Mouse (Mus musculus) intestine, postnatal 0 days (tissue): ENCODE measurements around the gene Acmsd. TPM values are rescaled to one million over a fixed set of nuclear protein-coding genes. Genes with fewer than 3 reads are reported as not detected.

ENCODE experiments used
- ATAC-seq: fragments of 200-750 bp; cut with Nextera tagmentation; 2 replicates; pipeline ENCODE4 v1.8.0; 2017; ENCODE audit warnings: mild to moderate bottlenecking, moderate TSS enrichment, moderate library complexity
- H3K27ac ChIP-seq: fragments of 300-500 bp; sonication (generic); 2 replicates; pipeline ENCODE4 v1.5.1; 2014; ENCODE audit warnings: mild to moderate bottlenecking, low read depth, low read length, moderate library complexity
- H3K27me3 ChIP-seq: fragments of 300-500 bp; sonication (generic); replicated peaks from 2 replicates; pipeline ENCODE4 v1.6.1; 2014; ENCODE audit warnings: low read length, mixed read lengths; ENCODE audit not compliant: control insufficient read depth, insufficient read depth
- H3K36me3 ChIP-seq: fragments of 300-500 bp; sonication (generic); 2 replicates; pipeline ENCODE4 v1.6.1; 2014; ENCODE audit warnings: mild to moderate bottlenecking, moderate library complexity; ENCODE audit not compliant: control insufficient read depth, insufficient read depth
- H3K4me1 ChIP-seq: fragments of 300-500 bp; sonication (generic); replicated peaks from 2 replicates; pipeline ENCODE4 v1.6.1; 2014; ENCODE audit warnings: antibody characterized with exemption, low read length, mixed read lengths; ENCODE audit not compliant: control insufficient read depth, insufficient read depth
- H3K4me2 ChIP-seq: fragments of 300-500 bp; sonication (generic); replicated peaks from 2 replicates; pipeline ENCODE4 v1.6.1; 2014; ENCODE audit warnings: low read depth, mild to moderate bottlenecking, moderate library complexity
- H3K4me3 ChIP-seq: fragments of 300-500 bp; sonication (generic); 2 replicates; pipeline ENCODE4 v1.5.1; 2014; ENCODE audit warnings: low read depth, low read length
- H3K9ac ChIP-seq: fragments of 300-500 bp; sonication (generic); 2 replicates; pipeline ENCODE4 v1.6.1; 2014; ENCODE audit warnings: mild to moderate bottlenecking, low read depth, low read length
- H3K9me3 ChIP-seq: fragments of 300-500 bp; sonication (generic); 2 replicates; pipeline ENCODE4 v1.6.1; 2016; ENCODE audit warnings: mixed run types; ENCODE audit not compliant: control insufficient read depth
- CTCF ChIP-seq: sonication (generic); IDR thresholded peaks from 2 replicates; pipeline ENCODE4 v1.5.1; 2016; ENCODE audit warnings: low read depth, mild to moderate bottlenecking, control low read depth, antibody characterized with exemption, moderate library complexity
- WGBS: fragments of 180-500 bp; shearing (Covaris S2); extraction: QIAGEN DNeasy Blood & Tissue Kit; methylation state at CpG from one replicate; pipeline ENCODE4 v1.1.7; 2014; 5-methylcytosine and 5-hydroxymethylcytosine counted together
- polyA plus RNA-seq: library from polyadenylated mRNA; unstranded; fragments of >200 nt; fragmentation: Nextera tagmentation; extraction: Ambion mirVana; gene quantifications from 2 replicates; pipeline ENCODE4 v1.2.1, GENCODE M21; 2015

Gene Acmsd
- polyA plus RNA-seq, 1 experiment from 2014 or later, result not detected

- no peak overlapping the region for H3K27ac ChIP-seq
- H3K4me2 ChIP-seq, result no peak overlapping the region
- WGBS, result 93% methylated on average over 1 of the region's 1 CpGs
- H3K9me3 ChIP-seq, result no peaks in the 10 kb centered on the region
- no peak overlapping the region for H3K4me3 ChIP-seq
- no peaks in the 10 kb centered on the region for H3K36me3 ChIP-seq
- no peak overlapping the region for H3K9ac ChIP-seq
- TF ChIP-seq CTCF, result no peak
- H3K4me1 ChIP-seq, result no peaks in the 10 kb centered on the region
- no peak for ATAC-seq
- H3K27me3 ChIP-seq, result no peaks in the 10 kb centered on the region
Observed at GRCm38 (mm10) chr1:127718290-127718689, 10.9 kb upstream of the Acmsd start.

GRCm38 (mm10) chr1:127723596-127723995 is 5.6 kb upstream of the Acmsd start:
- H3K27ac ChIP-seq, result no peak overlapping the region
- H3K4me3 ChIP-seq, result no peak overlapping the region
- no peaks in the 10 kb centered on the region for H3K36me3 ChIP-seq
- 32% methylated on average over 2 of the region's 2 CpGs for WGBS
- H3K9ac ChIP-seq, result no peak overlapping the region
- H3K4me2 ChIP-seq, result no peak overlapping the region
- ATAC-seq, result no peak
- H3K4me1 ChIP-seq, result no peaks in the 10 kb centered on the region
- H3K9me3 ChIP-seq, result no peaks in the 10 kb centered on the region
- H3K27me3 ChIP-seq, result no peaks in the 10 kb centered on the region
- TF ChIP-seq CTCF, result no peak

GRCm38 (mm10) chr1:127731086-127731485 is 1.9 kb downstream of the Acmsd start:
- ATAC-seq, result no peak
- Histone ChIP-seq H3K9ac (no peak overlapping the region), H3K9me3 (no peaks in the 10 kb centered on the region), H3K27me3 (no peaks in the 10 kb centered on the region), H3K36me3 (no peaks in the 10 kb centered on the region), H3K27ac (no peak overlapping the region), H3K4me1 (no peaks in the 10 kb centered on the region), H3K4me3 (no peak overlapping the region), H3K4me2 (no peak overlapping the region)
- no peak for TF ChIP-seq CTCF
- 44% methylated on average over 3 of the region's 3 CpGs for WGBS

GRCm38 (mm10) chr1:127732435-127732834 is 3.2 kb downstream of the Acmsd start:
- H3K4me1 ChIP-seq, result no peaks in the 10 kb centered on the region
- H3K9ac ChIP-seq, result no peak overlapping the region
- no peak for ATAC-seq
- H3K4me2 ChIP-seq, result no peak overlapping the region
- 80% methylated on average over 3 of the region's 3 CpGs for WGBS
- H3K27me3 ChIP-seq, result no peaks in the 10 kb centered on the region
- no peak overlapping the region for H3K27ac ChIP-seq
- no peaks in the 10 kb centered on the region for H3K36me3 ChIP-seq
- H3K9me3 ChIP-seq, result no peaks in the 10 kb centered on the region
- TF ChIP-seq CTCF, result no peak
- no peak overlapping the region for H3K4me3 ChIP-seq

- 73% methylated on average over 3 of the region's 3 CpGs for WGBS
- Histone ChIP-seq H3K9me3 (no peaks in the 10 kb centered on the region), H3K4me3 (no peak overlapping the region), H3K36me3 (no peaks in the 10 kb centered on the region), H3K27ac (no peak overlapping the region), H3K4me2 (no peak overlapping the region), H3K4me1 (no peaks in the 10 kb centered on the region), H3K9ac (no peak overlapping the region), H3K27me3 (no peaks in the 10 kb centered on the region)
- no peak for TF ChIP-seq CTCF
- ATAC-seq, result no peak
Observed at GRCm38 (mm10) chr1:127732841-127733240, 3.6 kb downstream of the Acmsd start.

GRCm38 (mm10) chr1:127735356-127735755 is 6.1 kb downstream of the Acmsd start:
- Histone ChIP-seq H3K36me3 (no peaks in the 10 kb centered on the region), H3K27me3 (no peaks in the 10 kb centered on the region), H3K4me1 (no peaks in the 10 kb centered on the region), H3K9ac (no peak overlapping the region), H3K4me2 (no peak overlapping the region), H3K9me3 (no peaks in the 10 kb centered on the region), H3K4me3 (no peak overlapping the region), H3K27ac (no peak overlapping the region)
- TF ChIP-seq CTCF, result no peak
- 28% methylated on average over 3 of the region's 3 CpGs for WGBS
- ATAC-seq, result no peak
